Mouse (Mus musculus): Measurements from ENCODE around the gene Abraxas2. TPM values are rescaled to one million over a fixed set of nuclear protein-coding genes. Genes with fewer than 3 reads are reported as not detected.

The Abraxas2 gene
- total and polyA plus RNA-seq, 3 experiments, result 30.1 to 31.1 TPM; not detected in 1

DNA sequence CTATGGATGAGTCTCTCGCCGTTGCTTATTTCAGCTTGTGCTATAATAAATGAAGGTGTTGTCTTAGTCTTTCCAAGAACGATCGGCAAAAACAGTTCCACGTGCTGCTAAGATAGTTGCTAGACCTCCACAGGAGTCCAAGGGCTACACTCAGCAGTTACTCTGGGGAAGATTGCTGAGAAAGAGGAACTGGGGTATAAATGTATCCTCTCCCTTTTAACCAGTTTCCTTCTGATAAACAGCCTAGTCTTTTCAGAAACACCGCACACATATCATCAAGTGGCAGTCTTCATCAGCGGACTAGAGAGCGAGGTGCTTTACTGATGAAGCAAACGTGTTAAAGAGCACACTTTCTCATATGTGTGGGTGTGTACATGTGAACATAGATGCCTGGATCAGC, 7.3 kb downstream of the Abraxas2 start:
- TF ChIP-seq NELFE (IDR thresholded peaks at IDR 0.05; ENCODE audit: low read depth, low read length) (no peak), ZC3H11A (IDR thresholded peaks at IDR 0.05; ENCODE audit: low read depth, low read length) (no peak), USF1 (IDR thresholded peaks at IDR 0.05; ENCODE audit: low read depth, low read length) (peak; percentile 57), SMC3 (IDR thresholded peaks at IDR 0.05; ENCODE audit: low read depth, low read length) (no peak), MEF2A (IDR thresholded peaks at IDR 0.05; ENCODE audit: extremely low read depth, insufficient replicate concordance, low read depth, low read length, poor library complexity, severe bottlenecking) (no peak), ZKSCAN1 (IDR thresholded peaks at IDR 0.05; ENCODE audit: low read depth, low read length) (no peak), MYC (IDR thresholded peaks at IDR 0.05; ENCODE audit: low read depth, low read length) (peak; percentile 99), EP300 (IDR thresholded peaks at IDR 0.05; ENCODE audit: low read depth in 1 of 2, low read length in 2 of 2) (peak; percentile 87 to 96), POLR2AphosphoS2 (IDR thresholded peaks at IDR 0.05; ENCODE audit: low read length) (no peak), RCOR1 (IDR thresholded peaks at IDR 0.05; ENCODE audit: low read depth, low read length) (peak; percentile 63), CHD1 (IDR thresholded peaks at IDR 0.05; ENCODE audit: low read depth, low read length) (no peak), GABPA (IDR thresholded peaks at IDR 0.05; ENCODE audit: low read depth, low read length) (no peak), UBTF (IDR thresholded peaks at IDR 0.05; ENCODE audit: borderline replicate concordance, insufficient read depth, low read depth, low read length) (no peak), MAZ (IDR thresholded peaks at IDR 0.05; ENCODE audit: low read depth, low read length) (no peak), MAX (IDR thresholded peaks at IDR 0.05; ENCODE audit: low read length) (peak; percentile 97), CHD2 (IDR thresholded peaks at IDR 0.05; ENCODE audit: low read length) (no peak), TBP (IDR thresholded peaks at IDR 0.05; ENCODE audit: low read depth, low read length) (peak; percentile 76), TCF12 (IDR thresholded peaks at IDR 0.05; ENCODE audit: low read depth, low read length) (peak; percentile 80), E2F4 (IDR thresholded peaks at IDR 0.05; ENCODE audit: borderline replicate concordance, low read depth, low read length) (no peak), SIN3A (IDR thresholded peaks at IDR 0.05; ENCODE audit: low read length) (peak; percentile 98), MXI1 (IDR thresholded peaks at IDR 0.05; ENCODE audit: low read depth, low read length) (peak; percentile 98), ELF1 (IDR thresholded peaks at IDR 0.05; ENCODE audit: low read depth, low read length) (no peak), RAD21 (IDR thresholded peaks at IDR 0.05; ENCODE audit: low read depth, low read length) (no peak), BHLHE40 (IDR thresholded peaks at IDR 0.05; ENCODE audit: borderline replicate concordance, low read depth, low read length) (peak; percentile 89), USF2 (IDR thresholded peaks at IDR 0.05; ENCODE audit: borderline replicate concordance in 1 of 2, insufficient read depth in 1 of 2, low read depth in 1 of 2, low read length in 2 of 2) (no peak), ETS1 (IDR thresholded peaks at IDR 0.05; ENCODE audit: low read depth, low read length) (peak; percentile 84), MYB (IDR thresholded peaks at IDR 0.05; ENCODE audit: low read depth, low read length) (0 out of 2 replicates have a peak, but pooled peaks have one; percentile 19), HCFC1 (IDR thresholded peaks at IDR 0.05; ENCODE audit: low read depth, low read length) (0 out of 2 replicates have a peak, but pooled peaks have one; percentile 35), KAT2A (conservative IDR thresholded peaks at IDR 0.05; ENCODE audit: low read depth, low read length) (no peak), NRF1 (IDR thresholded peaks at IDR 0.05; ENCODE audit: insufficient read depth, low read depth, low read length, poor library complexity, severe bottlenecking) (no peak), GATA1 (IDR thresholded peaks at IDR 0.05; ENCODE audit: low read depth, low read length) (peak; percentile 86), TAL1 (IDR thresholded peaks at IDR 0.05; ENCODE audit: low read length) (peak; percentile 78), POLR2A (IDR thresholded peaks at IDR 0.05; ENCODE audit: control insufficient read depth in 1 of 2, insufficient read depth in 1 of 2, low read depth in 1 of 2, low read length in 2 of 2, poor library complexity in 1 of 2) (peak in 1 of 2 experiments; percentile 40; a peak in 2 of 4 replicates), POLR2AphosphoS5 (IDR thresholded peaks at IDR 0.05; ENCODE audit: borderline replicate concordance, low read depth, low read length) (no peak), CTCF (IDR thresholded peaks at IDR 0.05 in 2 of 3, conservative IDR thresholded peaks at IDR 0.05 in 1 of 3; ENCODE audit: control insufficient read depth in 1 of 3, insufficient read depth in 1 of 3, low read depth in 2 of 3, low read length in 3 of 3, poor library complexity in 1 of 3, severe bottlenecking in 1 of 3) (no peak), ZNF384 (IDR thresholded peaks at IDR 0.05; ENCODE audit: low read depth, low read length) (no peak), ZMIZ1 (IDR thresholded peaks at IDR 0.05; ENCODE audit: low read depth, low read length) (no peak), MAFK (IDR thresholded peaks at IDR 0.05; ENCODE audit: borderline replicate concordance, low read depth, low read length) (peak; percentile 37; the same call in 1 of the 2 replicates)
- no peaks in the 10 kb centered on the region for H3K27me3 ChIP-seq (ENCODE audit: control insufficient read depth in 1 of 2, insufficient read depth in 2 of 2, low read length in 2 of 2)
- peaks cover 18 to 41% of the 10 kb centered on the region in 2 experiments for H3K36me3 ChIP-seq (ENCODE audit: control insufficient read depth in 1 of 2, insufficient read depth in 2 of 2, low read length in 2 of 2)
- H3K27ac ChIP-seq (ENCODE audit: control insufficient read depth, low read depth, low read length), result peak overlapping the region; percentile 99
- no peaks in the 10 kb centered on the region for H3K9me3 ChIP-seq (replicated peaks; ENCODE audit: insufficient read depth, low read length)
- peak; percentile 95 for DNase-seq (ENCODE audit: low read depth, low spot score)
- H3K9ac ChIP-seq (ENCODE audit: control insufficient read depth, low read depth, low read length, poor library complexity, severe bottlenecking), result peak overlapping the region; percentile 59
- H3K4me1 ChIP-seq (ENCODE audit: control insufficient read depth in 1 of 2, insufficient read depth in 2 of 2, low read length in 2 of 2), result peaks cover 11 to 15% of the 10 kb centered on the region in 2 experiments; a peak in 3 of 4 replicates
- H3K79me2 ChIP-seq (ENCODE audit: control insufficient read depth, insufficient read depth, low read length, poor library complexity), result peaks cover 25% of the 10 kb centered on the region
- peak overlapping the region in 1 of 2 experiments; percentile 39; a peak in 2 of 4 replicates for H3K4me3 ChIP-seq (ENCODE audit: control insufficient read depth in 1 of 2, insufficient read depth in 1 of 2, low read depth in 2 of 2, low read length in 2 of 2)
